Mouse (Mus musculus): ENCODE measurements around the gene Ccne1. TPM values are rescaled to one million over a fixed set of nuclear protein-coding genes. Genes with fewer than 3 reads are reported as not detected.

Gene Ccne1
- polyA plus RNA-seq, 1 experiment from 2014 or later, result 20.2 TPM

- WGBS, result 44% methylated on average over 2 of the region's 2 CpGs
- no peaks in the 10 kb centered on the region for H3K36me3 ChIP-seq (ENCODE audit: insufficient read depth, low read length)
- DNase-seq (ENCODE audit: low spot score), result no peak
- no peak overlapping the region for H3K9ac ChIP-seq (ENCODE audit: low read depth, low read length)
- ATAC-seq (replicated peaks; ENCODE audit: low FRiP score, low read depth), result no peak
- peaks cover 14% of the 10 kb centered on the region for H3K4me1 ChIP-seq (replicated peaks; ENCODE audit: insufficient read depth, low read length)
- TF ChIP-seq CTCF (IDR thresholded peaks at IDR 0.05; ENCODE audit: low read depth), result no peak
- H3K4me2 ChIP-seq (ENCODE audit: low read length), result no peak overlapping the region
- H3K27me3 ChIP-seq (ENCODE audit: insufficient read depth, low read length), result no peaks in the 10 kb centered on the region
- no peaks in the 10 kb centered on the region for H3K9me3 ChIP-seq (replicated peaks; ENCODE audit: low read length)
- H3K4me3 ChIP-seq (replicated peaks; ENCODE audit: low read depth, low read length), result no peak overlapping the region
- no peak overlapping the region for H3K27ac ChIP-seq
These were observed 18.9 kb downstream of the Ccne1 start for GRCm38 (mm10) chr7:38088456-38088855.

- ATAC-seq (replicated peaks; ENCODE audit: low FRiP score, low read depth) (no peak), DNase-seq (ENCODE audit: low spot score) (no peak)
- H3K9ac ChIP-seq (ENCODE audit: low read depth, low read length), result no peak overlapping the region
- no peaks in the 10 kb centered on the region for H3K36me3 ChIP-seq (ENCODE audit: insufficient read depth, low read length)
- H3K4me3 ChIP-seq (replicated peaks; ENCODE audit: low read depth, low read length), result no peak overlapping the region
- no peak overlapping the region for H3K4me2 ChIP-seq (ENCODE audit: low read length)
- no peak overlapping the region for H3K27ac ChIP-seq
- no peaks in the 10 kb centered on the region for H3K9me3 ChIP-seq (replicated peaks; ENCODE audit: low read length)
- WGBS, result 76% methylated on average over 8 of the region's 8 CpGs
- peaks cover 14% of the 10 kb centered on the region for H3K4me1 ChIP-seq (replicated peaks; ENCODE audit: insufficient read depth, low read length)
- TF ChIP-seq CTCF (IDR thresholded peaks at IDR 0.05; ENCODE audit: low read depth), result no peak
- H3K27me3 ChIP-seq (ENCODE audit: insufficient read depth, low read length), result no peaks in the 10 kb centered on the region
These were observed 19.5 kb downstream of the Ccne1 start for GRCm38 (mm10) chr7:38087856-38088255.

DNA sequence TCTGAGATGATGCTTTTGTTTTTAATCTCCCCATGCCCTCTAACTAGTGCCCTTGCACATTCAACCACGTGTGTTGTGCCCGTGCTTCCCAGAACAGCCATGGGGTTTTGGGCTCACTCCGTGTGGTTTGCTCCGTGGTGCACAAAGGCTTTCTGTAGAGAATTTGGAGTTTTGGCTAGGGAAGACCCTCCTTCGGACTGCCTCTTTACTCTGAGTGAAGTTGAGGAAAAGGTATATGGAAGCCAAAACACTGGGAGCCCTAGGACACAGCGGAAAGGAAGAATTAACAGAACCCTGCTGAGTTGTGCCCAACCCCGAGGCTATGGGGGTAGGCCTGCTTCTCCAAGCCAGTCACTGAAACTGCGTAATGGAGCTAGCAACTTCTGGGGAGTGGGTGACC is 20.9 kb downstream of the Ccne1 start:
- no peak for TF ChIP-seq CTCF (IDR thresholded peaks at IDR 0.05; ENCODE audit: low read depth)
- H3K4me1 ChIP-seq (replicated peaks; ENCODE audit: insufficient read depth, low read length), result peaks cover 14% of the 10 kb centered on the region
- no peaks in the 10 kb centered on the region for H3K27me3 ChIP-seq (ENCODE audit: insufficient read depth, low read length)
- no peak overlapping the region for H3K4me3 ChIP-seq (replicated peaks; ENCODE audit: low read depth, low read length)
- no peak for ATAC-seq (replicated peaks; ENCODE audit: low FRiP score, low read depth)
- H3K9me3 ChIP-seq (replicated peaks; ENCODE audit: low read length), result no peaks in the 10 kb centered on the region
- H3K27ac ChIP-seq, result no peak overlapping the region
- peak overlapping the region; percentile 87; the same call in 1 of the 2 replicates for H3K4me2 ChIP-seq (ENCODE audit: low read length)
- no peaks in the 10 kb centered on the region for H3K36me3 ChIP-seq (ENCODE audit: insufficient read depth, low read length)
- no peak for DNase-seq (ENCODE audit: low spot score)
- WGBS, result 57% methylated on average over 8 of the region's 8 CpGs
- no peak overlapping the region for H3K9ac ChIP-seq (ENCODE audit: low read depth, low read length)

- DNase-seq (ENCODE audit: low spot score) (peak; percentile 75), ATAC-seq (replicated peaks; ENCODE audit: low FRiP score, low read depth) (peak; percentile 30)
- Histone ChIP-seq H3K27ac (no peak overlapping the region), H3K9ac (ENCODE audit: low read depth, low read length) (peak overlapping the region; percentile 46; the same call in 1 of the 2 replicates), H3K4me3 (replicated peaks; ENCODE audit: low read depth, low read length) (peak overlapping the region; percentile 39), H3K4me1 (replicated peaks; ENCODE audit: insufficient read depth, low read length) (peaks cover 14% of the 10 kb centered on the region), H3K9me3 (replicated peaks; ENCODE audit: low read length) (no peaks in the 10 kb centered on the region), H3K36me3 (ENCODE audit: insufficient read depth, low read length) (no peaks in the 10 kb centered on the region), H3K4me2 (ENCODE audit: low read length) (peak overlapping the region; percentile 87), H3K27me3 (ENCODE audit: insufficient read depth, low read length) (no peaks in the 10 kb centered on the region)
- WGBS, result under 1% methylated on average over 35 of the region's 35 CpGs
- TF ChIP-seq CTCF (IDR thresholded peaks at IDR 0.05; ENCODE audit: low read depth), result peak; percentile 58
These were observed 21.6 kb downstream of the Ccne1 start for GRCm38 (mm10) chr7:38085573-38086211.

GRCm38 (mm10) chr7:38084778-38085572 is 22.4 kb downstream of the Ccne1 start:
- TF ChIP-seq CTCF (IDR thresholded peaks at IDR 0.05; ENCODE audit: low read depth), result no peak
- peak overlapping the region; percentile 87 for H3K4me2 ChIP-seq (ENCODE audit: low read length)
- ATAC-seq (replicated peaks; ENCODE audit: low FRiP score, low read depth) (peak; percentile 98), DNase-seq (ENCODE audit: low spot score) (peak; percentile 99)
- H3K9ac ChIP-seq (ENCODE audit: low read depth, low read length), result peak overlapping the region; percentile 46; the same call in 1 of the 2 replicates
- H3K27me3 ChIP-seq (ENCODE audit: insufficient read depth, low read length), result no peaks in the 10 kb centered on the region
- peaks cover 14% of the 10 kb centered on the region for H3K4me1 ChIP-seq (replicated peaks; ENCODE audit: insufficient read depth, low read length)
- no peak overlapping the region for H3K27ac ChIP-seq
- H3K9me3 ChIP-seq (replicated peaks; ENCODE audit: low read length), result no peaks in the 10 kb centered on the region
- no peaks in the 10 kb centered on the region for H3K36me3 ChIP-seq (ENCODE audit: insufficient read depth, low read length)
- H3K4me3 ChIP-seq (replicated peaks; ENCODE audit: low read depth, low read length), result peak overlapping the region; percentile 39
- under 1% methylated on average over 64 of the region's 65 CpGs for WGBS

GRCm38 (mm10) chr7:38082971-38083370 is 24.4 kb downstream of the Ccne1 start:
- Histone ChIP-seq H3K4me1 (replicated peaks; ENCODE audit: insufficient read depth, low read length) (peaks cover 14% of the 10 kb centered on the region), H3K27ac (no peak overlapping the region), H3K27me3 (ENCODE audit: insufficient read depth, low read length) (no peaks in the 10 kb centered on the region), H3K9ac (ENCODE audit: low read depth, low read length) (no peak overlapping the region), H3K9me3 (replicated peaks; ENCODE audit: low read length) (no peaks in the 10 kb centered on the region), H3K36me3 (ENCODE audit: insufficient read depth, low read length) (no peaks in the 10 kb centered on the region), H3K4me2 (ENCODE audit: low read length) (no peak overlapping the region), H3K4me3 (replicated peaks; ENCODE audit: low read depth, low read length) (no peak overlapping the region)
- ATAC-seq (replicated peaks; ENCODE audit: low FRiP score, low read depth) (no peak), DNase-seq (ENCODE audit: low spot score) (no peak)
- no peak for TF ChIP-seq CTCF (IDR thresholded peaks at IDR 0.05; ENCODE audit: low read depth)

All from kidney, postnatal 0 days (tissue).